Mouse (Mus musculus) G1E (cell line): Measurements from ENCODE around the gene Anapc15-ps. TPM values are rescaled to one million over a fixed set of nuclear protein-coding genes. Genes with fewer than 3 reads are reported as not detected.

ENCODE experiments used
- ATAC-seq: 2 replicates; pipeline ENCODE4 v1.8.0; 2016; ENCODE audit warnings: mild to moderate bottlenecking; ENCODE audit not compliant: insufficient number of reproducible peaks, poor library complexity, low FRiP score, severe bottlenecking; ENCODE audit errors: extremely low read depth
- DNase-seq: peaks from one replicate; pipeline ENCODE4 v3.0.0; 2012; ENCODE audit warnings: low spot score
- H3K27me3 ChIP-seq: 2 replicates; pipeline ENCODE4 v1.6.1; 2012; ENCODE audit warnings: mild to moderate bottlenecking, low read length, inconsistent platforms; ENCODE audit not compliant: insufficient read depth
- H3K36me3 ChIP-seq: replicated peaks from 2 replicates; pipeline ENCODE3; 2012; ENCODE audit warnings: mild to moderate bottlenecking, inconsistent platforms
- H3K4me1 ChIP-seq: 2 replicates; pipeline ENCODE4 v1.6.1; 2012; ENCODE audit warnings: low read depth, low read length, inconsistent platforms, mixed read lengths; ENCODE audit not compliant: insufficient read depth
- H3K4me3 ChIP-seq: 2 replicates; pipeline ENCODE4 v1.5.1; 2012; ENCODE audit warnings: low read depth, mild to moderate bottlenecking, inconsistent platforms, low read length, moderate library complexity, mixed read lengths
- H3K9me3 ChIP-seq: replicated peaks from 2 replicates; pipeline ENCODE4 v1.6.1; 2012; ENCODE audit warnings: inconsistent platforms
- CTCF ChIP-seq: IDR thresholded peaks from 2 replicates; pipeline ENCODE4 v1.5.1; 2012; ENCODE audit warnings: low read depth, low read length, inconsistent platforms, mixed read lengths
- GATA1 ChIP-seq: IDR thresholded peaks from 2 replicates; pipeline ENCODE4 v1.6.1; 2012; ENCODE audit warnings: borderline replicate concordance, low read length, inconsistent platforms, mixed read lengths
- GATA2 ChIP-seq: IDR thresholded peaks from 2 replicates; pipeline ENCODE4 v1.6.1; 2012; ENCODE audit warnings: low read depth, low read length, inconsistent platforms, borderline replicate concordance
- POLR2AphosphoS5 ChIP-seq: IDR thresholded peaks from 2 replicates; pipeline ENCODE4 v1.6.1; 2012; ENCODE audit warnings: low read depth, low read length, inconsistent platforms; ENCODE audit not compliant: insufficient replicate concordance
- TAL1 ChIP-seq: conservative IDR thresholded peaks from 2 replicates; pipeline ENCODE4 v1.6.1; 2012; ENCODE audit warnings: low read depth, low read length, inconsistent platforms, mixed read lengths
- polyA plus RNA-seq: library from polyadenylated mRNA; stranded (reverse); fragments of >175 nt; gene quantifications from 2 replicates; pipeline ENCODE4 v1.2.3, GENCODE M21; 2012
- total RNA-seq, 2 experiments: library from RNA; stranded (forward) in 1 of 2; stranded (reverse) in 1 of 2; fragments of 200-1000 nt in 1 of 2; fragments of >200 nt in 1 of 2; fragmentation: Nextera tagmentation in 1 of 2; gene quantifications; 2 replicates each; pipeline ENCODE4 v1.2.3; 2014 to 2017

Anapc15-ps gene
- total and polyA plus RNA-seq, 3 experiments: 0.55 TPM; not detected in 2

- TF ChIP-seq POLR2AphosphoS5: no peak
- TF ChIP-seq CTCF: no peak
- TF ChIP-seq GATA1: no peak
- TF ChIP-seq TAL1: no peak
- no peak for TF ChIP-seq GATA2
- H3K36me3 ChIP-seq: no peaks in the 10 kb centered on the region
- no peak overlapping the region for H3K4me3 ChIP-seq
- no peak for ATAC-seq
- peaks cover 11% of the 10 kb centered on the region for H3K27me3 ChIP-seq
- no peaks in the 10 kb centered on the region for H3K4me1 ChIP-seq
- no peak for DNase-seq
- H3K9me3 ChIP-seq: no peaks in the 10 kb centered on the region
Measured at GRCm38 (mm10) chr10:95666791-95667190, 6.5 kb downstream of the Anapc15-ps start.

GRCm38 (mm10) chr10:95665426-95665990 lies 7.7 kb downstream of the Anapc15-ps start:
- ATAC-seq: no peak
- no peak for DNase-seq
- TF ChIP-seq GATA2: no peak
- TF ChIP-seq TAL1: no peak
- no peak for TF ChIP-seq GATA1
- TF ChIP-seq POLR2AphosphoS5: no peak
- TF ChIP-seq CTCF: no peak
- Histone ChIP-seq H3K4me3 (no peak overlapping the region), H3K36me3 (no peaks in the 10 kb centered on the region), H3K27me3 (peaks cover 14% of the 10 kb centered on the region), H3K4me1 (no peaks in the 10 kb centered on the region), H3K9me3 (no peaks in the 10 kb centered on the region)

- Histone ChIP-seq H3K4me1 (no peaks in the 10 kb centered on the region), H3K4me3 (no peak overlapping the region), H3K9me3 (no peaks in the 10 kb centered on the region), H3K36me3 (no peaks in the 10 kb centered on the region), H3K27me3 (peaks cover 14% of the 10 kb centered on the region)
- DNase-seq: no peak
- no peak for ATAC-seq
- TF ChIP-seq CTCF: no peak
- no peak for TF ChIP-seq TAL1
- TF ChIP-seq GATA1: no peak
- TF ChIP-seq GATA2: no peak
- TF ChIP-seq POLR2AphosphoS5: no peak
Measured at GRCm38 (mm10) chr10:95664613-95665012, 8.6 kb downstream of the Anapc15-ps start.

GRCm38 (mm10) chr10:95660356-95660755 lies 12.9 kb downstream of the Anapc15-ps start:
- ATAC-seq: no peak

GRCm38 (mm10) chr10:95659471-95660150 lies 13.6 kb downstream of the Anapc15-ps start:
- H3K27me3 ChIP-seq: peaks cover 10% of the 10 kb centered on the region
- H3K36me3 ChIP-seq: no peaks in the 10 kb centered on the region
- TF ChIP-seq POLR2AphosphoS5: no peak
- no peak for TF ChIP-seq CTCF
- TF ChIP-seq GATA2: no peak
- TF ChIP-seq GATA1: no peak
- TF ChIP-seq TAL1: no peak
- ATAC-seq (no peak), DNase-seq (no peak)
- H3K9me3 ChIP-seq: no peaks in the 10 kb centered on the region
- H3K4me3 ChIP-seq: no peak overlapping the region
- no peaks in the 10 kb centered on the region for H3K4me1 ChIP-seq

More at GRCm38 (mm10) chr10:95660356-95660755, 12.9 kb downstream of the Anapc15-ps start:
- TF ChIP-seq CTCF (no peak), TAL1 (no peak), GATA2 (no peak), POLR2AphosphoS5 (no peak), GATA1 (no peak)
- Histone ChIP-seq H3K27me3 (peaks cover 10% of the 10 kb centered on the region), H3K4me1 (no peaks in the 10 kb centered on the region), H3K4me3 (no peak overlapping the region), H3K9me3 (no peaks in the 10 kb centered on the region), H3K36me3 (no peaks in the 10 kb centered on the region)
- no peak for DNase-seq

- Histone ChIP-seq H3K27me3 (peaks cover 10% of the 10 kb centered on the region), H3K4me1 (no peaks in the 10 kb centered on the region), H3K4me3 (no peak overlapping the region), H3K36me3 (no peaks in the 10 kb centered on the region), H3K9me3 (no peaks in the 10 kb centered on the region)
- DNase-seq (no peak), ATAC-seq (no peak)
- TF ChIP-seq TAL1 (no peak), POLR2AphosphoS5 (no peak), GATA1 (no peak)
Measured at GRCm38 (mm10) chr10:95658836-95659343, 14.4 kb downstream of the Anapc15-ps start.
